Mouse (Mus musculus) cerebellum, adult 2 months (tissue): Measurements from ENCODE around the gene Cdc27.

Experiments
- CTCF ChIP-seq: fragments of 200-500 bp; IDR thresholded peaks from 2 replicates; pipeline ENCODE4 v1.5.1; 2011; ENCODE audit warnings: low read depth, mild to moderate bottlenecking, control low read depth, low read length, moderate library complexity, borderline replicate concordance; ENCODE audit not compliant: insufficient read depth
- POLR2A ChIP-seq: fragments of 200-500 bp; IDR thresholded peaks from 2 replicates; pipeline ENCODE4 v1.6.1; 2011; ENCODE audit warnings: low read length, control low read depth, borderline replicate concordance; ENCODE audit not compliant: insufficient read depth

DNA sequence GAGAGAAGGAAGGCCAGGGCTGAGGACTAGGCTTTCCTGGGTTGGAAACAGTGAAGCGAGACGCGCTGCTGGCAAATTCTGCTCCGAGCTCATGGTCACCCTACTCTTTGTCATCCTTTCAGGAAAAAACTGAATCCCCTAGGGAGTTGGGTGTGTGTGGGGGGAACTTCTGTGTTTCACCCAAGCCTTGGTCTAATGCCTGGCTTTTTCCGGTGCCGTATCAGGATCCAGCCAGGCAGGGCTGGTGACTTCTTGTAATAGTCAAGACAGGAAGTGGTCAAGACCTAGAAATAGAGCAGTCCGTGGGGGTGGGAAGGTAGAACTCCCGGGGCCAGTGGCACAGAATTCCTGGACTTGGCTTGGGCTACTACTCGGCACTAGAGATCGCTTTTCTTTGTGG lies 45.9 kb upstream of the Cdc27 start:
- no peak for TF ChIP-seq POLR2A
- no peak for TF ChIP-seq CTCF
